Mouse (Mus musculus) embryonic facial prominence, embryonic 11.5 days (tissue): Measurements from ENCODE around the gene Lap3. TPM values are rescaled to one million over a fixed set of nuclear protein-coding genes. Genes with fewer than 3 reads are reported as not detected.
A peak's percentile ranks its signal among the peaks of the same experiment; 100 is the strongest.

ENCODE experiments used
- ATAC-seq: fragments of 200-750 bp; cut with Nextera tagmentation; replicated peaks from 2 replicates; pipeline ENCODE4 v1.8.0; 2017; ENCODE audit warnings: low read depth; ENCODE audit not compliant: insufficient number of reproducible peaks, low FRiP score, low TSS enrichment
- DNase-seq: peaks from one replicate; pipeline ENCODE4 v3.0.0-alpha.2; 2015; ENCODE audit warnings: low spot score
- H3K27ac ChIP-seq: fragments of 300-500 bp; sonication (generic); replicated peaks from 2 replicates; pipeline ENCODE4 v1.5.1; 2014; ENCODE audit warnings: mild to moderate bottlenecking, low read depth, low read length, control low read depth
- H3K27me3 ChIP-seq: fragments of 300-500 bp; sonication (generic); 2 replicates; pipeline ENCODE4 v1.6.1; 2014; ENCODE audit warnings: mild to moderate bottlenecking, low read length, moderate library complexity, mixed read lengths; ENCODE audit not compliant: control insufficient read depth, insufficient read depth
- H3K36me3 ChIP-seq: fragments of 300-500 bp; sonication (generic); replicated peaks from 2 replicates; pipeline ENCODE4 v1.6.1; 2014; ENCODE audit warnings: low read depth, mild to moderate bottlenecking, low read length, moderate library complexity, mixed read lengths; ENCODE audit not compliant: control insufficient read depth, insufficient read depth
- H3K4me1 ChIP-seq: fragments of 300-500 bp; sonication (generic); 2 replicates; pipeline ENCODE4 v1.6.1; 2014; ENCODE audit warnings: low read length, mixed read lengths; ENCODE audit not compliant: control insufficient read depth, insufficient read depth
- H3K4me2 ChIP-seq: fragments of 300-500 bp; sonication (generic); 2 replicates; pipeline ENCODE4 v1.6.1; 2014; ENCODE audit warnings: low read depth, mild to moderate bottlenecking, control low read depth, low read length, moderate library complexity
- H3K4me3 ChIP-seq: fragments of 300-500 bp; sonication (generic); 2 replicates; pipeline ENCODE4 v1.5.1; 2014; ENCODE audit warnings: low read depth, low read length, control low read depth
- H3K9ac ChIP-seq: fragments of 300-500 bp; sonication (generic); replicated peaks from 2 replicates; pipeline ENCODE4 v1.6.1; 2014; ENCODE audit warnings: mild to moderate bottlenecking, control low read depth, low read length
- H3K9me3 ChIP-seq: fragments of 300-500 bp; sonication (generic); replicated peaks from 2 replicates; pipeline ENCODE4 v1.6.1; 2016; ENCODE audit warnings: mild to moderate bottlenecking, low read length, inconsistent platforms, mixed read lengths; ENCODE audit not compliant: control insufficient read depth
- WGBS: fragments of 180-500 bp; shearing (Covaris S2); extraction: QIAGEN DNeasy Blood & Tissue Kit; methylation state at CpG from one replicate; pipeline ENCODE4 v1.1.7; 2014; 5-methylcytosine and 5-hydroxymethylcytosine counted together
- polyA plus RNA-seq: library from polyadenylated mRNA; unstranded; fragments of >200 nt; fragmentation: Nextera tagmentation; extraction: Ambion mirVana; gene quantifications from 2 replicates; pipeline ENCODE4 v1.2.1, GENCODE M21; 2014

The Lap3 gene
- polyA plus RNA-seq, 1 experiment from 2014 or later, result 101 TPM

- ATAC-seq, result no peak
These were observed 27.6 kb downstream of the Lap3 start for GRCm38 (mm10) chr5:45520809-45521110.

GRCm38 (mm10) chr5:45521601-45522000 is 28.4 kb downstream of the Lap3 start:
- Histone ChIP-seq H3K9ac (no peak overlapping the region), H3K36me3 (peaks cover 4% of the 10 kb centered on the region), H3K27ac (no peak overlapping the region), H3K27me3 (no peaks in the 10 kb centered on the region), H3K4me2 (no peak overlapping the region), H3K9me3 (no peaks in the 10 kb centered on the region), H3K4me1 (no peaks in the 10 kb centered on the region; the same call in 1 of the 2 replicates), H3K4me3 (no peak overlapping the region)
- DNase-seq, result no peak
- no peak for ATAC-seq
- 97% methylated on average over 6 of the region's 6 CpGs for WGBS

More at GRCm38 (mm10) chr5:45520809-45521110, 27.6 kb downstream of the Lap3 start:
- no peaks in the 10 kb centered on the region; the same call in 1 of the 2 replicates for H3K4me1 ChIP-seq
- peaks cover 4% of the 10 kb centered on the region for H3K36me3 ChIP-seq
- H3K27me3 ChIP-seq, result no peaks in the 10 kb centered on the region
- H3K4me3 ChIP-seq, result peak overlapping the region; percentile 97
- H3K4me2 ChIP-seq, result peak overlapping the region; percentile 66
- 5% methylated on average over 5 of the region's 5 CpGs for WGBS
- H3K9me3 ChIP-seq, result no peaks in the 10 kb centered on the region
- H3K9ac ChIP-seq, result peak overlapping the region; percentile 90
- DNase-seq, result no peak
- no peak overlapping the region for H3K27ac ChIP-seq

GRCm38 (mm10) chr5:45525101-45525500 is 31.9 kb downstream of the Lap3 start:
- no peaks in the 10 kb centered on the region; the same call in 1 of the 2 replicates for H3K4me1 ChIP-seq
- H3K4me3 ChIP-seq, result no peak overlapping the region
- peaks cover 7% of the 10 kb centered on the region for H3K36me3 ChIP-seq
- ATAC-seq, result no peak
- H3K9ac ChIP-seq, result no peak overlapping the region
- no peak overlapping the region for H3K4me2 ChIP-seq
- H3K27me3 ChIP-seq, result no peaks in the 10 kb centered on the region
- H3K9me3 ChIP-seq, result no peaks in the 10 kb centered on the region
- no peak overlapping the region for H3K27ac ChIP-seq
- WGBS, result 92% methylated on average over 10 of the region's 10 CpGs
- DNase-seq, result no peak

GRCm38 (mm10) chr5:45526338-45526737 is 33.2 kb downstream of the Lap3 start:
- Histone ChIP-seq H3K9ac (no peak overlapping the region), H3K4me2 (no peak overlapping the region), H3K36me3 (peaks cover 7% of the 10 kb centered on the region), H3K9me3 (no peaks in the 10 kb centered on the region), H3K27ac (no peak overlapping the region), H3K4me3 (no peak overlapping the region), H3K4me1 (no peaks in the 10 kb centered on the region), H3K27me3 (no peaks in the 10 kb centered on the region)
- ATAC-seq (no peak), DNase-seq (no peak)
- 94% methylated on average over 4 of the region's 4 CpGs for WGBS

- no peak overlapping the region for H3K27ac ChIP-seq
- H3K9ac ChIP-seq, result no peak overlapping the region
- WGBS, result 96% methylated on average over 3 of the region's 3 CpGs
- no peaks in the 10 kb centered on the region for H3K27me3 ChIP-seq
- H3K4me3 ChIP-seq, result no peak overlapping the region
- peak; percentile 68 for DNase-seq
- H3K4me1 ChIP-seq, result no peaks in the 10 kb centered on the region
- H3K36me3 ChIP-seq, result peaks cover 7% of the 10 kb centered on the region
- no peak for ATAC-seq
- H3K9me3 ChIP-seq, result no peaks in the 10 kb centered on the region
- H3K4me2 ChIP-seq, result no peak overlapping the region
These were observed 36.5 kb downstream of the Lap3 start for GRCm38 (mm10) chr5:45529696-45530095.

GRCm38 (mm10) chr5:45534319-45535098 is 41.3 kb downstream of the Lap3 start:
- Histone ChIP-seq H3K4me1 (no peaks in the 10 kb centered on the region), H3K4me3 (no peak overlapping the region), H3K27ac (no peak overlapping the region), H3K4me2 (no peak overlapping the region), H3K9ac (0 out of 2 replicates have a peak overlapping the region, but pooled peaks have one; percentile 11), H3K36me3 (no peaks in the 10 kb centered on the region), H3K9me3 (no peaks in the 10 kb centered on the region), H3K27me3 (no peaks in the 10 kb centered on the region)
- ATAC-seq, result peak; percentile 82
- peak; percentile 71 for DNase-seq
- WGBS, result 6% methylated on average over 15 of the region's 17 CpGs

GRCm38 (mm10) chr5:45535177-45535576 is 42.0 kb downstream of the Lap3 start:
- 63% methylated on average over 4 of the region's 4 CpGs for whole genome bisulfite sequencing
- ATAC-seq (no peak), DNase-seq (no peak)
- H3K4me1 ChIP-seq, result no peaks in the 10 kb centered on the region
- no peak overlapping the region for H3K4me3 ChIP-seq
- H3K27me3 ChIP-seq, result no peaks in the 10 kb centered on the region
- H3K9me3 ChIP-seq, result no peaks in the 10 kb centered on the region
- no peak overlapping the region for H3K4me2 ChIP-seq
- H3K27ac ChIP-seq, result no peak overlapping the region
- H3K36me3 ChIP-seq, result no peaks in the 10 kb centered on the region
- H3K9ac ChIP-seq, result no peak overlapping the region

GRCm38 (mm10) chr5:45539502-45539901 is 46.3 kb downstream of the Lap3 start:
- Histone ChIP-seq H3K9me3 (no peaks in the 10 kb centered on the region), H3K36me3 (no peaks in the 10 kb centered on the region), H3K4me1 (no peaks in the 10 kb centered on the region), H3K4me2 (no peak overlapping the region), H3K27me3 (no peaks in the 10 kb centered on the region), H3K27ac (no peak overlapping the region), H3K9ac (no peak overlapping the region), H3K4me3 (no peak overlapping the region)
- no peak for ATAC-seq
- 54% methylated on average over 10 of the region's 10 CpGs for WGBS
- DNase-seq, result no peak
